Mouse (Mus musculus) embryonic facial prominence, embryonic 10.5 days (tissue): ENCODE measurements around the gene Dapp1. TPM values are rescaled to one million over a fixed set of nuclear protein-coding genes. Genes with fewer than 3 reads are reported as not detected.
A peak's percentile ranks its signal among the peaks of the same experiment; 100 is the strongest.

Experiments used
- DNase-seq: peaks from one replicate; pipeline ENCODE4 v3.0.0-alpha.2; 2017; ENCODE audit warnings: low spot score
- H3K27ac ChIP-seq: fragments of 300-500 bp; sonication (generic); replicated peaks from 2 replicates; pipeline ENCODE4 v1.5.1; 2016; ENCODE audit warnings: mild to moderate bottlenecking
- H3K27me3 ChIP-seq: fragments of 300-500 bp; sonication (generic); replicated peaks from 2 replicates; pipeline ENCODE4 v1.6.1; 2016; ENCODE audit warnings: low read depth, mild to moderate bottlenecking; ENCODE audit not compliant: poor library complexity, severe bottlenecking
- H3K36me3 ChIP-seq: fragments of 300-500 bp; sonication (generic); replicated peaks from 2 replicates; pipeline ENCODE4 v1.6.1; 2016; ENCODE audit warnings: mild to moderate bottlenecking, moderate library complexity
- H3K4me1 ChIP-seq: fragments of 300-500 bp; sonication (generic); 2 replicates; pipeline ENCODE4 v1.6.1; 2016
- H3K4me3 ChIP-seq: fragments of 300-500 bp; sonication (generic); 2 replicates; pipeline ENCODE4 v1.5.1; 2016; ENCODE audit warnings: mild to moderate bottlenecking, moderate library complexity
- H3K9me3 ChIP-seq: fragments of 300-500 bp; sonication (generic); 2 replicates; pipeline ENCODE4 v1.6.1; 2016; ENCODE audit warnings: mild to moderate bottlenecking
- WGBS: fragments of 180-500 bp; shearing (Covaris S2); methylation state at CpG from one replicate; pipeline ENCODE4 v1.1.7; 2016; 5-methylcytosine and 5-hydroxymethylcytosine counted together
- polyA plus RNA-seq: library from polyadenylated mRNA; unstranded; fragments of >200 nt; fragmentation: Nextera tagmentation; extraction: Ambion mirVana; gene quantifications from 2 replicates; pipeline ENCODE4 v1.2.1, GENCODE M21; 2016

Dapp1 gene
- polyA plus RNA-seq, 1 experiment from 2014 or later: 2.3 TPM

- WGBS: 87% methylated on average over 6 of the region's 6 CpGs
- no peak for DNase-seq
- peaks cover 14% of the 10 kb centered on the region for H3K4me1 ChIP-seq
Observed at GRCm38 (mm10) chr3:138002545-138002944, 21.2 kb upstream of the Dapp1 start.

GRCm38 (mm10) chr3:138001865-138002264 is 20.5 kb upstream of the Dapp1 start:
- no peak overlapping the region for H3K27ac ChIP-seq
- no peaks in the 10 kb centered on the region for H3K36me3 ChIP-seq
- H3K9me3 ChIP-seq: peaks cover 7% of the 10 kb centered on the region; the same call in 1 of the 2 replicates
- 82% methylated on average over 4 of the region's 4 CpGs for WGBS
- H3K4me3 ChIP-seq: no peak overlapping the region
- no peak for DNase-seq
- H3K4me1 ChIP-seq: peaks cover 14% of the 10 kb centered on the region
- H3K27me3 ChIP-seq: no peaks in the 10 kb centered on the region

More at GRCm38 (mm10) chr3:138002545-138002944, 21.2 kb upstream of the Dapp1 start:
- Histone ChIP-seq H3K9me3 (peaks cover 7% of the 10 kb centered on the region; the same call in 1 of the 2 replicates), H3K4me3 (no peak overlapping the region), H3K27me3 (no peaks in the 10 kb centered on the region), H3K27ac (no peak overlapping the region), H3K36me3 (no peaks in the 10 kb centered on the region)

- no peak for DNase-seq
- 78% methylated on average over 4 of the region's 4 CpGs for WGBS
Observed at GRCm38 (mm10) chr3:138000724-138001069, 19.4 kb upstream of the Dapp1 start.

GRCm38 (mm10) chr3:138000062-138000723 is 18.8 kb upstream of the Dapp1 start:
- Histone ChIP-seq H3K9me3 (peaks cover 5% of the 10 kb centered on the region; the same call in 1 of the 2 replicates), H3K27me3 (no peaks in the 10 kb centered on the region), H3K4me1 (peaks cover 14% of the 10 kb centered on the region), H3K27ac (no peak overlapping the region), H3K4me3 (no peak overlapping the region), H3K36me3 (no peaks in the 10 kb centered on the region)
- WGBS: 94% methylated on average over 8 of the region's 8 CpGs
- no peak for DNase-seq

More at GRCm38 (mm10) chr3:138000724-138001069, 19.4 kb upstream of the Dapp1 start:
- Histone ChIP-seq H3K27me3 (no peaks in the 10 kb centered on the region), H3K4me3 (no peak overlapping the region), H3K36me3 (no peaks in the 10 kb centered on the region), H3K27ac (no peak overlapping the region), H3K9me3 (peaks cover 7% of the 10 kb centered on the region; the same call in 1 of the 2 replicates), H3K4me1 (peaks cover 14% of the 10 kb centered on the region)

DNA sequence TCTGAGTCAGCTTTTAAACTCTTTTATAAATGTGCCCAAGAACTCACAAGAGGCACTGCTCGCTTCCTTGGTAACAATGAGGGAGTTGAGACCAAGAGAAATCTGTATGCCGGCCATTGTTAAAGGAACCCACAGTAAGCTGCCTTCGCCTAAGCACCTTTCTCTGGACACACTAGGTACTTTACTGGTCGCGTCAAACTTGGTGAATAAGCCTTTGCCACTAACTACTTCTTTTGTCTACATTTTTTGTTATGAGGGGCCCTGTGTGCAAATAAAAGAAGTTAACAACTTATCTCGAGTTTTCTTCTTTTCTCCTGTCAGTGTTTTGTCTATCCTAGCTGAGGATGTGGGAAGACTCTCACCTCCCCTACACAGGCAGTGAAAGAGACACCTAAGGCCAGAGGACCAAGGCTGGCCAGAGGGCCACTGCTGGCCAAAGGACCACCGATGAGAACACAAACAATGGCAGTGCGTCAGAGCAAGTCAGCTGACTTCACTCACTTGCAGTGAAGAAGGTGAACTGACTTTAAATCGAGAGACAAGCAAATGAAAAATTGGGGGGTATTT is 18.0 kb upstream of the Dapp1 start:
- 76% methylated on average over 9 of the region's 9 CpGs for WGBS
- H3K4me1 ChIP-seq: peaks cover 14% of the 10 kb centered on the region
- no peak overlapping the region for H3K27ac ChIP-seq
- no peaks in the 10 kb centered on the region for H3K36me3 ChIP-seq
- no peaks in the 10 kb centered on the region for H3K9me3 ChIP-seq
- no peak for DNase-seq
- H3K27me3 ChIP-seq: no peaks in the 10 kb centered on the region
- no peak overlapping the region for H3K4me3 ChIP-seq

DNA sequence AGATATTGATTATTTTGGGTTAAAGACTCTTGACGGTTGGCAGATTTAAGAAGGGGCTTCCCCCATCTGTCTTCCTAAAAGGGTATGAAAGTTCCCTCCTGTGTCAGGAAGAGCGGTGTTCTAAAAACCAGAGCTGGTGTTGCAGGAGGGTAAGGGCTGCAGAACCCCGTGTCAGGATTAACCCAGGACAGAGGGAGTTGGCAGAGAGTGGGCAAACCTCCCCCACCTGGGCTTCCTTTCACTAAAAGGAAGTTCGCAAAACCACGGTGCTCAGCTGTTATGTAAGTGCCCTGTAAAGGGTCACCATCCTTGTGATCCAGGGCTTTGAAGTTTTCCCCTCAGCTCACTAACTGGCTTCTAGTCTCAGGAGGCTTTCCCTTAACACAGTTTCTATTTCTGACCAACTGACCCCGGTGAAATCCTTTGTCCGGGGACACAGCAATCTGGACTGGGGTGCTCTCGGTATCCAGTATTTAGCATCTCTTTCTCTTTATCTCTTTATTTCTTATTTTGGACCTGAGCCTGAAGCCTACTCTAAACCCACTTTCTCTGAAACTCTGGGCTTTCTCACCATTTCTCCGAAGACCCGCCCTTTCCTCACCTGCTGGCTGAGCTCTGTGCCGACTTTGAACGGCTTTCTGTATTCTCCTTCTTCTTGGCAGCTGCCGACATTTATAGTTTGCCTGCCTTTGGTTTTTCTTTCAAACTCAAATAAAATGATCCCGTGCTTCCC is 17.3 kb upstream of the Dapp1 start:
- WGBS: 84% methylated on average over 14 of the region's 14 CpGs
- H3K27me3 ChIP-seq: no peaks in the 10 kb centered on the region
- H3K4me3 ChIP-seq: no peak overlapping the region
- DNase-seq: no peak
- no peak overlapping the region for H3K27ac ChIP-seq
- H3K4me1 ChIP-seq: peaks cover 17% of the 10 kb centered on the region
- H3K9me3 ChIP-seq: no peaks in the 10 kb centered on the region
- no peaks in the 10 kb centered on the region for H3K36me3 ChIP-seq

DNA sequence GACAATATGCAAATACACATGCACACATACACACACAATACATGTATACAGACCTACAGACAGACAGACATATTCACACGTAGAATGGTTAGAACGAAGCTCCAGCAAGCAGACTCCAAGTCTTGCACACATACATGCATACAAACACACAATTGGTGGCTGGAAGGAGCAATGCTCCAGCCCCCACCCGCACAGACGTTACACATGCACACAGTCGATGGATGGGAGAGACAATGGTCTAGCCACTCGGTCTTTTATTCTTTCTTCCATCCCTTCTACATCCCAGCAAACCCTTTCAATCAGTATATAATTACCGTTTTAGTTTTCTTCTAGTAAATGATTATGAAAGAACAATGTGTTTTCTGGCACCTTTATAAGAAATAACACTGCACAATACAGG is 14.1 kb upstream of the Dapp1 start:
- H3K4me3 ChIP-seq: no peak overlapping the region
- DNase-seq: no peak
- no peaks in the 10 kb centered on the region for H3K27me3 ChIP-seq
- H3K9me3 ChIP-seq: no peaks in the 10 kb centered on the region
- H3K27ac ChIP-seq: no peak overlapping the region
- WGBS: 85% methylated on average over 7 of the region's 7 CpGs
- no peaks in the 10 kb centered on the region for H3K36me3 ChIP-seq
- H3K4me1 ChIP-seq: peaks cover 9% of the 10 kb centered on the region; the same call in 1 of the 2 replicates

DNA sequence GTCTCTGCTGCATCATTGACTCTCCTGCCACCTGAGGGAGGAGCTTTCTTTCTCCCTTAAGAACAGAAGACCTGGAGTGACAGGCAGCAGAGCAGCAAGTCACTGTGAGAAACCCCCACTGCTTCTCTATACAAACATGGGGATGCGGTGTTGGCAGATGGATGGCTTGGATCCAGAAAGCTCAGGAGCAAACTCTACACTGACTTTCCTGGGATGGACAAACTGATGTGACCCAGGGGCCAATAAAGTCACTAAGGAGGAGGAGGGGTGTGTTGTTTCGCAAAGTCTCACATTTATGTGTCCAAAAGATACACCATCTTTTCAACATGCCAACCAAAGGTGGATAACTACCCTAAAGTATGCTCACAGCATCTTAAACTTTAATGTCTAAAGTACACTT is 12.9 kb upstream of the Dapp1 start:
- 91% methylated on average over 2 of the region's 2 CpGs for WGBS
- Histone ChIP-seq H3K27ac (no peak overlapping the region), H3K4me1 (0 out of 2 replicates have a peak, but pooled peaks cover 6% of the 10 kb centered on the region), H3K9me3 (no peaks in the 10 kb centered on the region), H3K4me3 (no peak overlapping the region), H3K27me3 (no peaks in the 10 kb centered on the region), H3K36me3 (no peaks in the 10 kb centered on the region)
- DNase-seq: no peak

DNA sequence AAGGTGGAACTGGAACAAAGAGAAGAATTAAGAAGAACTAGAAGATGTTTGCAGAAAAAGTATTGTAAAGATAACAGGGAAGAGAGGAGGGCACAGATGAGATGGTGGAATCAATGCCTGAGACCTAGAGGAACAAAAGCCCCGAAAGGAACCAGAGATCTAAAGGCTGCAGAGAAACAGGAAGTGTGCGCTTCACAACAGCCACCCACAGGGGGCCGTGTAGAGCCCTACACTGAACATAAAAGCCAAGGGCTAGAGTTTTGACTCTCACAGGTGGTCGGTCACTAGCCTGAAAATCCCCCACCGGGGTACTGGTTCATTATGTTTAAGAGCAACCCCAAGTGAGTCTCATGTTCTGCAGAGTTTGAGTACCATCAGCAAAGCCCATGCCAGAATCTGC is 11.0 kb upstream of the Dapp1 start:
- DNase-seq: no peak
- Histone ChIP-seq H3K4me3 (no peak overlapping the region), H3K4me1 (0 out of 2 replicates have a peak, but pooled peaks cover 4% of the 10 kb centered on the region), H3K9me3 (no peaks in the 10 kb centered on the region), H3K27me3 (no peaks in the 10 kb centered on the region), H3K27ac (no peak overlapping the region), H3K36me3 (no peaks in the 10 kb centered on the region)
- 75% methylated on average over 5 of the region's 5 CpGs for WGBS

- Histone ChIP-seq H3K27ac (no peak overlapping the region), H3K36me3 (no peaks in the 10 kb centered on the region), H3K27me3 (no peaks in the 10 kb centered on the region), H3K4me3 (no peak overlapping the region), H3K4me1 (0 out of 2 replicates have a peak, but pooled peaks cover 4% of the 10 kb centered on the region), H3K9me3 (no peaks in the 10 kb centered on the region)
- WGBS: 13% methylated on average over 11 of the region's 11 CpGs
- DNase-seq: peak; percentile 84
Observed at GRCm38 (mm10) chr3:137991183-137991582, 9.8 kb upstream of the Dapp1 start.

DNA sequence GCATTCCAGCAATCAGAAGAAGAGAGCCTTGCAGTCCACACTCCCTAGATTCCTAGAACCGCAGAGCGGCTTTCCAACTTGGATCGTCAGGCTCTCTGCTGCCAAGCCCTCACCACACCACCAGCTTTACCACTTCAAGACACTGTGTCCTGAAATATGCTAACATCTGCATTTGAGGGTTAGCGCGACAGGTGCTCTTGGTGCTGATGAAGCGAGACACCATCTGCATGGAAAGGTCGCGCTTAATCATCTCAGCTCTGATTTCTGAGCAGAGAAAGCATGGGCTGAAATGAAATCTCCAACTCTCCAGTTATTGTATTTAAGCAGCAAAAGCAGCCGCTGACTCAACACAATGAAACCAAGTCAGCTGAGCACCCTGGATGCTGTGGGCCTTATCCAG is 8.1 kb upstream of the Dapp1 start:
- Histone ChIP-seq H3K9me3 (no peaks in the 10 kb centered on the region), H3K36me3 (no peaks in the 10 kb centered on the region), H3K27ac (no peak overlapping the region), H3K4me1 (0 out of 2 replicates have a peak, but pooled peaks cover 4% of the 10 kb centered on the region), H3K27me3 (no peaks in the 10 kb centered on the region), H3K4me3 (no peak overlapping the region)
- 95% methylated on average over 9 of the region's 9 CpGs for WGBS
- no peak for DNase-seq

- Histone ChIP-seq H3K27ac (peak overlapping the region; percentile 66), H3K27me3 (no peaks in the 10 kb centered on the region; the same call in 1 of the 2 replicates), H3K4me3 (peak overlapping the region; percentile 54), H3K9me3 (no peaks in the 10 kb centered on the region), H3K4me1 (peaks cover 27% of the 10 kb centered on the region), H3K36me3 (no peaks in the 10 kb centered on the region)
- 37% methylated on average over 15 of the region's 15 CpGs for WGBS
- DNase-seq: no peak
Observed at GRCm38 (mm10) chr3:137980435-137981381, 637 bp downstream of the Dapp1 start.
